Mouse (Mus musculus) hindbrain, embryonic 14.5 days (tissue): Measurements from ENCODE around the gene Zbtb4. TPM values are rescaled to one million over a fixed set of nuclear protein-coding genes. Genes with fewer than 3 reads are reported as not detected.

Experiments
- ATAC-seq: fragments of 200-750 bp; cut with Nextera tagmentation; 2 replicates; pipeline ENCODE4 v1.8.0; 2017; ENCODE audit warnings: moderate number of reproducible peaks, mild to moderate bottlenecking, moderate TSS enrichment, moderate library complexity; ENCODE audit not compliant: low FRiP score
- DNase-seq: peaks from one replicate; pipeline ENCODE4 v3.0.0-alpha.2; 2015; ENCODE audit warnings: low spot score
- H3K27ac ChIP-seq: fragments of 300-500 bp; sonication (generic); 2 replicates; pipeline ENCODE4 v1.5.1; 2014; ENCODE audit warnings: mild to moderate bottlenecking, moderate library complexity
- H3K27me3 ChIP-seq: fragments of 300-500 bp; sonication (generic); 2 replicates; pipeline ENCODE4 v1.6.1; 2014; ENCODE audit warnings: mild to moderate bottlenecking, low read length, mixed read lengths; ENCODE audit not compliant: control insufficient read depth, insufficient read depth
- H3K36me3 ChIP-seq: fragments of 300-500 bp; sonication (generic); replicated peaks from 2 replicates; pipeline ENCODE4 v1.6.1; 2014; ENCODE audit not compliant: control insufficient read depth, insufficient read depth
- H3K4me1 ChIP-seq: fragments of 300-500 bp; sonication (generic); replicated peaks from 2 replicates; pipeline ENCODE4 v1.6.1; 2014; ENCODE audit warnings: antibody characterized with exemption, low read length, mixed read lengths; ENCODE audit not compliant: control insufficient read depth, insufficient read depth
- H3K4me2 ChIP-seq: fragments of 300-500 bp; sonication (generic); replicated peaks from 2 replicates; pipeline ENCODE4 v1.6.1; 2014; ENCODE audit warnings: mild to moderate bottlenecking, moderate library complexity
- H3K4me3 ChIP-seq: fragments of 300-500 bp; sonication (generic); replicated peaks from 2 replicates; pipeline ENCODE4 v1.5.1; 2014; ENCODE audit warnings: mild to moderate bottlenecking, low read length
- H3K9ac ChIP-seq: fragments of 300-500 bp; sonication (generic); 2 replicates; pipeline ENCODE4 v1.6.1; 2014
- H3K9me3 ChIP-seq: fragments of 300-500 bp; sonication (generic); 2 replicates; pipeline ENCODE4 v1.6.1; 2016; ENCODE audit warnings: low read length; ENCODE audit not compliant: control insufficient read depth
- WGBS: fragments of 180-500 bp; shearing (Covaris S2); extraction: QIAGEN DNeasy Blood & Tissue Kit; methylation state at CpG from one replicate; pipeline ENCODE4 v1.1.7; 2014; 5-methylcytosine and 5-hydroxymethylcytosine counted together
- polyA plus RNA-seq: library from polyadenylated mRNA; unstranded; fragments of >200 nt; fragmentation: Nextera tagmentation; extraction: Ambion mirVana; gene quantifications from 2 replicates; pipeline ENCODE4 v1.2.1, GENCODE M21; 2014

Zbtb4 gene
- polyA plus RNA-seq, 1 experiment from 2014 or later, result 4.6 TPM

- WGBS, result 74% methylated on average over 14 of the region's 14 CpGs
These were observed 5.4 kb upstream of the Zbtb4 start for GRCm38 (mm10) chr11:69760160-69760900.

GRCm38 (mm10) chr11:69760901-69761200, 4.9 kb upstream of the Zbtb4 start:
- Histone ChIP-seq H3K4me3 (no peak overlapping the region), H3K9me3 (no peaks in the 10 kb centered on the region), H3K4me1 (peaks cover 32% of the 10 kb centered on the region), H3K9ac (no peak overlapping the region), H3K36me3 (no peaks in the 10 kb centered on the region), H3K27me3 (no peaks in the 10 kb centered on the region), H3K27ac (peak overlapping the region; percentile 99), H3K4me2 (no peak overlapping the region)
- ATAC-seq, result no peak
- DNase-seq, result no peak
- 93% methylated on average over 7 of the region's 7 CpGs for WGBS

More at GRCm38 (mm10) chr11:69760160-69760900, 5.4 kb upstream of the Zbtb4 start:
- H3K27ac ChIP-seq, result peak overlapping the region; percentile 99
- DNase-seq, result no peak
- no peaks in the 10 kb centered on the region for H3K36me3 ChIP-seq
- H3K9ac ChIP-seq, result peak overlapping the region; percentile 86
- H3K4me3 ChIP-seq, result peak overlapping the region; percentile 49; the same call in 1 of the 2 replicates
- peaks cover 35% of the 10 kb centered on the region for H3K4me1 ChIP-seq
- peak overlapping the region; percentile 61 for H3K4me2 ChIP-seq
- no peaks in the 10 kb centered on the region for H3K9me3 ChIP-seq
- H3K27me3 ChIP-seq, result no peaks in the 10 kb centered on the region
- ATAC-seq, result no peak

GRCm38 (mm10) chr11:69761868-69762267, 3.8 kb upstream of the Zbtb4 start, which contains the start of gene Slc35g3:
Slc35g3 (minus strand) TSS chr11:69761968.
- H3K4me3 ChIP-seq, result no peak within 1 kb of the TSS
- H3K4me1 ChIP-seq, result peaks cover 28% of the 10 kb centered on the region
- H3K4me2 ChIP-seq, result no peak within 1 kb of the TSS
- H3K9me3 ChIP-seq, result no peaks in the 10 kb centered on the region
- no peak for DNase-seq
- H3K36me3 ChIP-seq, result no peaks in the 10 kb centered on the region
- no peaks in the 10 kb centered on the region for H3K27me3 ChIP-seq
- ATAC-seq, result no peak
- H3K9ac ChIP-seq, result no peak within 1 kb of the TSS
- 81% methylated on average over 1 of the region's 1 CpGs for WGBS
- peak within 1 kb of the TSS; percentile 99 for H3K27ac ChIP-seq

- H3K4me2 ChIP-seq, result no peak overlapping the region
- H3K27ac ChIP-seq, result no peak overlapping the region
- H3K27me3 ChIP-seq, result no peaks in the 10 kb centered on the region
- DNase-seq (no peak), ATAC-seq (no peak)
- H3K36me3 ChIP-seq, result no peaks in the 10 kb centered on the region
- H3K4me3 ChIP-seq, result no peak overlapping the region
- H3K4me1 ChIP-seq, result peaks cover 29% of the 10 kb centered on the region
- no peak overlapping the region for H3K9ac ChIP-seq
- WGBS, result 64% methylated on average over 7 of the region's 7 CpGs
- no peaks in the 10 kb centered on the region for H3K9me3 ChIP-seq
These were observed 2.2 kb upstream of the Zbtb4 start for GRCm38 (mm10) chr11:69763551-69763950.

- 1% methylated on average over 36 of the region's 37 CpGs for WGBS
These were observed 456 bp downstream of the Zbtb4 start for GRCm38 (mm10) chr11:69766126-69766609.

GRCm38 (mm10) chr11:69766872-69767624, 1.3 kb downstream of the Zbtb4 start:
- 72% methylated on average over 13 of the region's 13 CpGs for WGBS
- peaks cover 19% of the 10 kb centered on the region for H3K4me1 ChIP-seq
- H3K4me2 ChIP-seq, result peak overlapping the region; percentile 54
- H3K9me3 ChIP-seq, result no peaks in the 10 kb centered on the region
- DNase-seq, result no peak
- peak overlapping the region; percentile 94 for H3K9ac ChIP-seq
- H3K36me3 ChIP-seq, result no peaks in the 10 kb centered on the region
- no peaks in the 10 kb centered on the region for H3K27me3 ChIP-seq
- H3K27ac ChIP-seq, result peak overlapping the region; percentile 90; the same call in 1 of the 2 replicates
- no peak for ATAC-seq
- peak overlapping the region; percentile 81 for H3K4me3 ChIP-seq

More at GRCm38 (mm10) chr11:69766126-69766609, 456 bp downstream of the Zbtb4 start:
- H3K9me3 ChIP-seq, result no peaks in the 10 kb centered on the region
- H3K4me3 ChIP-seq, result peak overlapping the region; percentile 81
- DNase-seq, result peak; percentile 48
- peak overlapping the region; percentile 94 for H3K9ac ChIP-seq
- H3K36me3 ChIP-seq, result no peaks in the 10 kb centered on the region
- H3K27me3 ChIP-seq, result no peaks in the 10 kb centered on the region
- peak overlapping the region; percentile 54 for H3K4me2 ChIP-seq
- peak overlapping the region; percentile 90 for H3K27ac ChIP-seq
- peaks cover 19% of the 10 kb centered on the region for H3K4me1 ChIP-seq
- ATAC-seq, result peak; percentile 82

GRCm38 (mm10) chr11:69767625-69767909, 1.9 kb downstream of the Zbtb4 start:
- Histone ChIP-seq H3K36me3 (no peaks in the 10 kb centered on the region), H3K4me2 (peak overlapping the region; percentile 54), H3K27ac (no peak overlapping the region), H3K9me3 (no peaks in the 10 kb centered on the region), H3K9ac (peak overlapping the region; percentile 94), H3K4me3 (peak overlapping the region; percentile 81; the same call in 1 of the 2 replicates), H3K4me1 (peaks cover 19% of the 10 kb centered on the region), H3K27me3 (no peaks in the 10 kb centered on the region)
- ATAC-seq (no peak), DNase-seq (no peak)
- WGBS, result 71% methylated on average over 4 of the region's 4 CpGs

GRCm38 (mm10) chr11:69774961-69775360, 9.2 kb downstream of the Zbtb4 start:
- H3K9me3 ChIP-seq, result no peaks in the 10 kb centered on the region
- no peak overlapping the region for H3K4me2 ChIP-seq
- H3K4me3 ChIP-seq, result no peak overlapping the region
- ATAC-seq, result no peak
- no peak for DNase-seq
- H3K9ac ChIP-seq, result no peak overlapping the region
- no peaks in the 10 kb centered on the region for H3K4me1 ChIP-seq
- WGBS, result 57% methylated on average over 5 of the region's 5 CpGs
- H3K27ac ChIP-seq, result no peak overlapping the region
- H3K36me3 ChIP-seq, result peaks cover 20% of the 10 kb centered on the region; the same call in 1 of the 2 replicates
- H3K27me3 ChIP-seq, result no peaks in the 10 kb centered on the region

GRCm38 (mm10) chr11:69775716-69776115, 10.0 kb downstream of the Zbtb4 start:
- no peak overlapping the region for H3K4me2 ChIP-seq
- no peak overlapping the region for H3K9ac ChIP-seq
- no peak for DNase-seq
- peaks cover 20% of the 10 kb centered on the region; the same call in 1 of the 2 replicates for H3K36me3 ChIP-seq
- H3K4me3 ChIP-seq, result no peak overlapping the region
- no peaks in the 10 kb centered on the region for H3K27me3 ChIP-seq
- no peaks in the 10 kb centered on the region for H3K4me1 ChIP-seq
- no peak for ATAC-seq
- 68% methylated on average over 10 of the region's 10 CpGs for WGBS
- no peaks in the 10 kb centered on the region for H3K9me3 ChIP-seq
- H3K27ac ChIP-seq, result no peak overlapping the region
